Mouse (Mus musculus): ENCODE measurements around the gene Ripor3. TPM values are rescaled to one million over a fixed set of nuclear protein-coding genes. Genes with fewer than 3 reads are reported as not detected.

Ripor3 gene
- total and polyA plus RNA-seq, 3 experiments, result 0.17 TPM; not detected in 2

- Histone ChIP-seq H3K9ac (ENCODE audit: insufficient read depth, low read depth) (no peak overlapping the region), H3K27me3 (replicated peaks) (peaks cover 72% of the 10 kb centered on the region), H3K4me2 (ENCODE audit: insufficient read depth, low read depth, poor library complexity, severe bottlenecking) (no peak overlapping the region), H3K9me3 (replicated peaks; ENCODE audit: low read length) (peaks cover under 1% of the 10 kb centered on the region), H3K4me1 (ENCODE audit: control insufficient read depth in 1 of 2, insufficient read depth in 2 of 2) (peaks cover 8 to 22% of the 10 kb centered on the region in 2 experiments), H3K27ac (ENCODE audit: insufficient read depth, low read depth) (no peak overlapping the region), H3K4me3 (replicated peaks in 1 of 3; ENCODE audit: low read depth in 2 of 3, low read length in 2 of 3, poor library complexity in 1 of 3) (no peak overlapping the region), H3K79me2 (replicated peaks; ENCODE audit: control insufficient read depth, extremely low read depth, insufficient read depth, poor library complexity, severe bottlenecking) (no peaks in the 10 kb centered on the region), H3K36me3 (replicated peaks in 1 of 2; ENCODE audit: control insufficient read depth in 1 of 2, insufficient read depth in 1 of 2, low read length in 1 of 2) (no peaks in the 10 kb centered on the region)
- TF ChIP-seq NRF1 (IDR thresholded peaks at IDR 0.05; ENCODE audit: low read depth, low read length), result no peak
- no peak for TF ChIP-seq MYC (IDR thresholded peaks at IDR 0.05; ENCODE audit: low read depth, low read length)
- no peak for TF ChIP-seq ZMIZ1 (IDR thresholded peaks at IDR 0.05; ENCODE audit: low read depth, low read length)
- TF ChIP-seq POLR2A (IDR thresholded peaks at IDR 0.05; ENCODE audit: low read depth, low read length), result no peak
- TF ChIP-seq EP300 (IDR thresholded peaks at IDR 0.05; ENCODE audit: low read length), result no peak
- TF ChIP-seq CHD2 (IDR thresholded peaks at IDR 0.05; ENCODE audit: low read length), result no peak
- no peak for TF ChIP-seq MAFK (IDR thresholded peaks at IDR 0.05; ENCODE audit: insufficient replicate concordance, low read length)
- no peak for TF ChIP-seq MEF2A (IDR thresholded peaks at IDR 0.05; ENCODE audit: borderline replicate concordance, low read depth, low read length)
- no peak for TF ChIP-seq IRF4 (IDR thresholded peaks at IDR 0.05; ENCODE audit: low read depth, low read length)
- no peak for TF ChIP-seq NELFE (IDR thresholded peaks at IDR 0.05; ENCODE audit: low read depth, low read length)
- TF ChIP-seq HCFC1 (IDR thresholded peaks at IDR 0.05; ENCODE audit: low read depth, low read length), result no peak
- DNase-seq (ENCODE audit: extremely low read depth), result no peak
- dilution Hi-C loops (cut with MboI; ENCODE audit: extremely low pct_ligation_motif_present, extremely low pct_unique_long_range_greater_than_20kb, low sequenced_read_pairs), result no loop called here
- in situ Hi-C loops (cut with MboI; ENCODE audit: low pct_ligation_motif_present, low pct_unique_long_range_greater_than_20kb, low sequenced_read_pairs), result no loop called here
Measured at GRCm38 (mm10) chr2:168052156-168052555, 41.7 kb upstream of the Ripor3 start.

- Histone ChIP-seq H3K4me1 (ENCODE audit: control insufficient read depth in 1 of 2, insufficient read depth in 2 of 2) (peaks cover 8 to 22% of the 10 kb centered on the region in 2 experiments), H3K27ac (ENCODE audit: insufficient read depth, low read depth) (no peak overlapping the region), H3K4me2 (ENCODE audit: insufficient read depth, low read depth, poor library complexity, severe bottlenecking) (peak overlapping the region; percentile 5; the same call in 1 of the 2 replicates), H3K36me3 (replicated peaks in 1 of 2; ENCODE audit: control insufficient read depth in 1 of 2, insufficient read depth in 1 of 2, low read length in 1 of 2) (no peaks in the 10 kb centered on the region), H3K27me3 (replicated peaks) (peaks cover 74% of the 10 kb centered on the region), H3K9me3 (replicated peaks; ENCODE audit: low read length) (peaks cover 8% of the 10 kb centered on the region), H3K4me3 (replicated peaks in 1 of 3; ENCODE audit: low read depth in 2 of 3, low read length in 2 of 3, poor library complexity in 1 of 3) (no peak overlapping the region), H3K9ac (ENCODE audit: insufficient read depth, low read depth) (no peak overlapping the region), H3K79me2 (replicated peaks; ENCODE audit: control insufficient read depth, extremely low read depth, insufficient read depth, poor library complexity, severe bottlenecking) (no peaks in the 10 kb centered on the region)
- in situ Hi-C loops (cut with MboI; ENCODE audit: low pct_ligation_motif_present, low pct_unique_long_range_greater_than_20kb, low sequenced_read_pairs), result no loop called here
- no peak for TF ChIP-seq ZNF384 (IDR thresholded peaks at IDR 0.05; ENCODE audit: low read depth, low read length)
- TF ChIP-seq KAT2A (IDR thresholded peaks at IDR 0.05; ENCODE audit: insufficient replicate concordance, low read length), result no peak
- TF ChIP-seq USF1 (IDR thresholded peaks at IDR 0.05; ENCODE audit: low read depth, low read length), result no peak
- peak; percentile 33 for TF ChIP-seq BHLHE40 (IDR thresholded peaks at IDR 0.05; ENCODE audit: low read depth, low read length)
- no peak for TF ChIP-seq RAD21 (IDR thresholded peaks at IDR 0.05; ENCODE audit: low read depth, low read length)
- dilution Hi-C loops (cut with MboI; ENCODE audit: extremely low pct_ligation_motif_present, extremely low pct_unique_long_range_greater_than_20kb, low sequenced_read_pairs), result no loop called here
- DNase-seq (ENCODE audit: extremely low read depth), result no peak
Measured at GRCm38 (mm10) chr2:168050000-168050942, 39.9 kb upstream of the Ripor3 start.

Measured in CH12.LX (cell line).